Mouse (Mus musculus): ENCODE measurements at regions not wholly inside any gene's neighbourhood (a gene's known extent, or its start where the extent isn't known, plus 50 kb on each side); places are given as distances from the start of the nearest gene placed in this dataset.

- TF ChIP-seq POLR2AphosphoS2 (IDR thresholded peaks at IDR 0.05; ENCODE audit: insufficient read length, low read depth) (no peak), POLR2A (IDR thresholded peaks at IDR 0.05; ENCODE audit: insufficient read length, low read depth) (no peak), USF1 (IDR thresholded peaks at IDR 0.05; ENCODE audit: low read depth) (no peak), TCF12 (IDR thresholded peaks at IDR 0.05; ENCODE audit: insufficient read depth, poor library complexity, severe bottlenecking) (no peak), SRF (IDR thresholded peaks at IDR 0.05; ENCODE audit: control insufficient read depth, insufficient read length, low read depth) (no peak), CEBPB (IDR thresholded peaks at IDR 0.05; ENCODE audit: insufficient read depth, poor library complexity, severe bottlenecking) (no peak), REST (IDR thresholded peaks at IDR 0.05; ENCODE audit: insufficient read depth, insufficient read length) (no peak), MAX (IDR thresholded peaks at IDR 0.05; ENCODE audit: low read depth) (no peak), MYOG (IDR thresholded peaks at IDR 0.05; ENCODE audit: control insufficient read depth in 1 of 3, insufficient read depth in 1 of 3, insufficient read length in 2 of 3, low read depth in 2 of 3) (peak in 1 of 3 experiments; percentile 32), MYOD1 (IDR thresholded peaks at IDR 0.05; ENCODE audit: control insufficient read depth in 1 of 3, insufficient read length in 2 of 3, low read depth in 2 of 3) (peak in 2 of 3 experiments; percentile 18 to 56), E2F4 (IDR thresholded peaks at IDR 0.05; ENCODE audit: insufficient read depth) (no peak), TCF3 (IDR thresholded peaks at IDR 0.05; ENCODE audit: insufficient read length, low read depth) (no peak)
- H3K79me2 ChIP-seq (ENCODE audit: control insufficient read depth, insufficient read depth) = no peaks in the 10 kb centered on the region
- no peak overlapping the region for H3ac ChIP-seq (ENCODE audit: control insufficient read depth, insufficient read length)
- H3K4me3 ChIP-seq = no peak overlapping the region
- H3K4me2 ChIP-seq (ENCODE audit: low read depth) = no peak overlapping the region
- H3K36me3 ChIP-seq (ENCODE audit: control insufficient read depth, insufficient read depth) = no peaks in the 10 kb centered on the region
- no peaks in the 10 kb centered on the region for H3K27me3 ChIP-seq (ENCODE audit: control insufficient read depth, insufficient read depth, insufficient read length)
Measured at GRCm38 (mm10) chr1:184579475-184579874, 152.9 kb downstream of the Hlx start.

- Histone ChIP-seq H3K27me3 (ENCODE audit: control insufficient read depth, insufficient read depth, insufficient read length) (no peaks in the 10 kb centered on the region), H3K36me3 (ENCODE audit: control insufficient read depth, insufficient read depth) (no peaks in the 10 kb centered on the region), H3K4me2 (ENCODE audit: low read depth) (peak overlapping the region; percentile 37), H3K79me2 (ENCODE audit: control insufficient read depth, insufficient read depth) (no peaks in the 10 kb centered on the region), H3ac (ENCODE audit: control insufficient read depth, insufficient read length) (no peak overlapping the region), H3K4me3 (no peak overlapping the region)
- TF ChIP-seq TCF12 (IDR thresholded peaks at IDR 0.05; ENCODE audit: insufficient read depth, poor library complexity, severe bottlenecking) (peak; percentile 64), USF1 (IDR thresholded peaks at IDR 0.05; ENCODE audit: low read depth) (no peak), E2F4 (IDR thresholded peaks at IDR 0.05; ENCODE audit: insufficient read depth) (no peak), MAX (IDR thresholded peaks at IDR 0.05; ENCODE audit: low read depth) (no peak), MYOG (IDR thresholded peaks at IDR 0.05; ENCODE audit: control insufficient read depth in 1 of 3, insufficient read depth in 1 of 3, insufficient read length in 2 of 3, low read depth in 2 of 3) (no peak), CEBPB (IDR thresholded peaks at IDR 0.05; ENCODE audit: insufficient read depth, poor library complexity, severe bottlenecking) (0 out of 2 replicates have a peak, but pooled peaks have one; percentile 14), MYOD1 (IDR thresholded peaks at IDR 0.05; ENCODE audit: control insufficient read depth in 1 of 3, insufficient read length in 2 of 3, low read depth in 2 of 3) (peak; percentile 78 to 98 (median 95)), POLR2AphosphoS2 (IDR thresholded peaks at IDR 0.05; ENCODE audit: insufficient read length, low read depth) (no peak)
Measured at GRCm38 (mm10) chr1:184576527-184576926, 155.9 kb downstream of the Hlx start.

- TF ChIP-seq MYOG (IDR thresholded peaks at IDR 0.05; ENCODE audit: control insufficient read depth in 1 of 3, insufficient read depth in 1 of 3, insufficient read length in 2 of 3, low read depth in 2 of 3) (no peak), CEBPB (IDR thresholded peaks at IDR 0.05; ENCODE audit: insufficient read depth, poor library complexity, severe bottlenecking) (no peak), POLR2A (IDR thresholded peaks at IDR 0.05; ENCODE audit: insufficient read length, low read depth) (no peak), MYOD1 (IDR thresholded peaks at IDR 0.05; ENCODE audit: control insufficient read depth in 1 of 3, insufficient read length in 2 of 3, low read depth in 2 of 3) (no peak), E2F4 (IDR thresholded peaks at IDR 0.05; ENCODE audit: insufficient read depth) (no peak), SRF (IDR thresholded peaks at IDR 0.05; ENCODE audit: control insufficient read depth, insufficient read length, low read depth) (no peak), USF1 (IDR thresholded peaks at IDR 0.05; ENCODE audit: low read depth) (no peak), POLR2AphosphoS2 (IDR thresholded peaks at IDR 0.05; ENCODE audit: insufficient read length, low read depth) (no peak), MAX (IDR thresholded peaks at IDR 0.05; ENCODE audit: low read depth) (no peak)
- H3K4me2 ChIP-seq (ENCODE audit: low read depth) = peak overlapping the region; percentile 10
- H3K36me3 ChIP-seq (ENCODE audit: control insufficient read depth, insufficient read depth) = no peaks in the 10 kb centered on the region
- no peaks in the 10 kb centered on the region for H3K27me3 ChIP-seq (ENCODE audit: control insufficient read depth, insufficient read depth, insufficient read length)
- H3ac ChIP-seq (ENCODE audit: control insufficient read depth, insufficient read length) = no peak overlapping the region
- no peak overlapping the region for H3K4me3 ChIP-seq
- no peaks in the 10 kb centered on the region for H3K79me2 ChIP-seq (ENCODE audit: control insufficient read depth, insufficient read depth)
Measured at GRCm38 (mm10) chr1:184573325-184573724, 159.1 kb downstream of the Hlx start.

GRCm38 (mm10) chr1:184570681-184571080 is 161.7 kb downstream of the Hlx start:
- Histone ChIP-seq H3K36me3 (ENCODE audit: control insufficient read depth, insufficient read depth) (no peaks in the 10 kb centered on the region), H3K79me2 (ENCODE audit: control insufficient read depth, insufficient read depth) (no peaks in the 10 kb centered on the region), H3K4me3 (no peak overlapping the region), H3K27me3 (ENCODE audit: control insufficient read depth, insufficient read depth, insufficient read length) (no peaks in the 10 kb centered on the region), H3ac (ENCODE audit: control insufficient read depth, insufficient read length) (no peak overlapping the region), H3K4me2 (ENCODE audit: low read depth) (no peak overlapping the region)
- no peak for TF ChIP-seq POLR2A (IDR thresholded peaks at IDR 0.05; ENCODE audit: insufficient read length, low read depth)

- no peaks in the 10 kb centered on the region for H3K27me3 ChIP-seq (ENCODE audit: control insufficient read depth, insufficient read depth, insufficient read length)
- no peaks in the 10 kb centered on the region for H3K79me2 ChIP-seq (ENCODE audit: control insufficient read depth, insufficient read depth)
- H3K4me3 ChIP-seq = no peak overlapping the region
- TF ChIP-seq REST (IDR thresholded peaks at IDR 0.05; ENCODE audit: insufficient read depth, insufficient read length) = no peak
- TF ChIP-seq E2F4 (IDR thresholded peaks at IDR 0.05; ENCODE audit: insufficient read depth) = no peak
- TF ChIP-seq TCF3 (IDR thresholded peaks at IDR 0.05; ENCODE audit: insufficient read length, low read depth) = no peak
- TF ChIP-seq MYOD1 (IDR thresholded peaks at IDR 0.05; ENCODE audit: control insufficient read depth in 1 of 3, insufficient read length in 2 of 3, low read depth in 2 of 3) = no peak
- TF ChIP-seq USF1 (IDR thresholded peaks at IDR 0.05; ENCODE audit: low read depth) = no peak
- no peak for TF ChIP-seq CEBPB (IDR thresholded peaks at IDR 0.05; ENCODE audit: insufficient read depth, poor library complexity, severe bottlenecking)
- no peak for TF ChIP-seq MYOG (IDR thresholded peaks at IDR 0.05; ENCODE audit: control insufficient read depth in 1 of 3, insufficient read depth in 1 of 3, insufficient read length in 2 of 3, low read depth in 2 of 3)
- no peak for TF ChIP-seq POLR2A (IDR thresholded peaks at IDR 0.05; ENCODE audit: insufficient read length, low read depth)
- TF ChIP-seq SRF (IDR thresholded peaks at IDR 0.05; ENCODE audit: control insufficient read depth, insufficient read length, low read depth) = no peak
- no peak for TF ChIP-seq MAX (IDR thresholded peaks at IDR 0.05; ENCODE audit: low read depth)
- TF ChIP-seq POLR2AphosphoS2 (IDR thresholded peaks at IDR 0.05; ENCODE audit: insufficient read length, low read depth) = no peak
- no peak for TF ChIP-seq TCF12 (IDR thresholded peaks at IDR 0.05; ENCODE audit: insufficient read depth, poor library complexity, severe bottlenecking)
- no peak overlapping the region for H3K4me2 ChIP-seq (ENCODE audit: low read depth)
- H3ac ChIP-seq (ENCODE audit: control insufficient read depth, insufficient read length) = no peak overlapping the region
- no peaks in the 10 kb centered on the region for H3K36me3 ChIP-seq (ENCODE audit: control insufficient read depth, insufficient read depth)
Measured at GRCm38 (mm10) chr1:184562926-184563325, 169.5 kb downstream of the Hlx start.
